Mouse (Mus musculus) myocyte (in vitro differentiated cells): Measurements from ENCODE around the gene Zfp358.

Experiments used
- E2F4 ChIP-seq: IDR thresholded peaks from one replicate; pipeline ENCODE4 v1.6.1; 2011; ENCODE audit warnings: mild to moderate bottlenecking, control low read depth, moderate library complexity; ENCODE audit not compliant: insufficient read depth
- MAX ChIP-seq: IDR thresholded peaks from one replicate; pipeline ENCODE4 v1.6.1; 2011; ENCODE audit warnings: low read depth, mild to moderate bottlenecking, control low read depth
- MYOD1 ChIP-seq, 3 experiments: IDR thresholded peaks; one replicate each; pipeline ENCODE4 v1.6.1; 2011; ENCODE audit warnings: control low read depth in 2 of 3, low read depth in 2 of 3, mild to moderate bottlenecking in 2 of 3, moderate library complexity in 1 of 3; ENCODE audit not compliant: insufficient read length in 2 of 3, control insufficient read depth in 1 of 3
- MYOG ChIP-seq, 3 experiments: IDR thresholded peaks; one replicate each; pipeline ENCODE4 v1.6.1; 2011; ENCODE audit warnings: control low read depth in 2 of 3, low read depth in 2 of 3, mild to moderate bottlenecking in 2 of 3; ENCODE audit not compliant: insufficient read length in 2 of 3, control insufficient read depth in 1 of 3, insufficient read depth in 1 of 3
- POLR2A ChIP-seq: IDR thresholded peaks from one replicate; pipeline ENCODE4 v1.6.1; 2011; ENCODE audit warnings: low read depth, mild to moderate bottlenecking, control low read depth, moderate library complexity; ENCODE audit not compliant: insufficient read length
- POLR2AphosphoS2 ChIP-seq: IDR thresholded peaks from one replicate; pipeline ENCODE4 v1.6.1; 2011; ENCODE audit warnings: low read depth, control low read depth; ENCODE audit not compliant: insufficient read length
- USF1 ChIP-seq: IDR thresholded peaks from one replicate; pipeline ENCODE4 v1.6.1; 2011; ENCODE audit warnings: low read depth, mild to moderate bottlenecking, control low read depth, moderate library complexity

DNA sequence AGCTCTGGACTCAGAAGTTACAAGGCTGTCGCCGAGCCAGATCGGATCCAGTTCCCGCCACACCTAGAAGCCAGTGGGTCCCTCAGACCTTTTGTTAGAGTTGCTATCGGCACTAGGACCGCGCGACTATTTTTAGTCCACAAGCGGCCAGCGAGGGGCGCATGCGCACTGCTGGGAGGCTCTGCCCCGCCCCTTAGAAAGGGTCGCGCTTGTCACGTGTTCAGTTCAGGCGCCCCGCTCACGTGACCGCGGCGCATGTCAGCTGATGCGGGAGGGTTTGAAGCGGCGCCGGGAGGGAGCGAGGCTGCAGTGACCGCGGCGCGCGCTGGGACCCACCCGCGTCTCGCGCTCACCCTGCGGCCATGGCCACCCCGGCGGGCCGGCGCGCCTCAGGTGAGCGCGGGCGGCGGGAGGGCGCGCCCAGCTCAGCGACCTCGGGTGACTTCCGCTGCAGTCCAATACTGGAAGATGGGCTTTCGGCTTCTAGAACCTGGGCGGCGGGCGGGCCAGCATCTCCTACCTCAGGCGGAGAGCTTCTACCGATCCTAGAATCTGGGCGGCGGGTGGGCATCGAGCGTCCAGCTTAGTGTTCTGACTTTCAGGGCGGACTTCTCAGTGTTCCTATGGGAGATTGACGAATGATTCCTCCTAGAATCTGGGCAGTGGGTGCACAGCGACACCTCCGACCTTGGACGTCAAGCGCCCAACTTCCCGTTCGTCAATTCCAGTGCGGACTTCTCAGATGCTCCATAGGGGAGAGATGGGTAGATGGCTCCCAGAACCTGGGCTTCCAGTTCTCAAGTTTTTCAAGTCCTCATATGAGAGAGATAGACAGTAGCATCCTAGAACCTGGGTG is 7.5 kb downstream of the Zfp358 start, which contains the start of gene Mcoln1:
- peak; percentile 93 for TF ChIP-seq POLR2A
- no peak for TF ChIP-seq MAX
- peak; percentile 99 for TF ChIP-seq USF1
- peak in 2 of 3 experiments; percentile 10 to 57 for TF ChIP-seq MYOG (IDR thresholded peaks at IDR 0.05; ENCODE audit: control insufficient read depth in 1 of 3, insufficient read depth in 1 of 3, insufficient read length in 2 of 3, low read depth in 2 of 3)
- TF ChIP-seq E2F4 = peak; percentile 75
- TF ChIP-seq POLR2AphosphoS2 = peak; percentile 89
- TF ChIP-seq MYOD1 (IDR thresholded peaks at IDR 0.05; ENCODE audit: control insufficient read depth in 1 of 3, insufficient read length in 2 of 3, low read depth in 2 of 3) = peak in 2 of 3 experiments; percentile 0 to 34
